Mouse (Mus musculus): ENCODE data around the gene Prdx6.

Prdx6 gene

DNA sequence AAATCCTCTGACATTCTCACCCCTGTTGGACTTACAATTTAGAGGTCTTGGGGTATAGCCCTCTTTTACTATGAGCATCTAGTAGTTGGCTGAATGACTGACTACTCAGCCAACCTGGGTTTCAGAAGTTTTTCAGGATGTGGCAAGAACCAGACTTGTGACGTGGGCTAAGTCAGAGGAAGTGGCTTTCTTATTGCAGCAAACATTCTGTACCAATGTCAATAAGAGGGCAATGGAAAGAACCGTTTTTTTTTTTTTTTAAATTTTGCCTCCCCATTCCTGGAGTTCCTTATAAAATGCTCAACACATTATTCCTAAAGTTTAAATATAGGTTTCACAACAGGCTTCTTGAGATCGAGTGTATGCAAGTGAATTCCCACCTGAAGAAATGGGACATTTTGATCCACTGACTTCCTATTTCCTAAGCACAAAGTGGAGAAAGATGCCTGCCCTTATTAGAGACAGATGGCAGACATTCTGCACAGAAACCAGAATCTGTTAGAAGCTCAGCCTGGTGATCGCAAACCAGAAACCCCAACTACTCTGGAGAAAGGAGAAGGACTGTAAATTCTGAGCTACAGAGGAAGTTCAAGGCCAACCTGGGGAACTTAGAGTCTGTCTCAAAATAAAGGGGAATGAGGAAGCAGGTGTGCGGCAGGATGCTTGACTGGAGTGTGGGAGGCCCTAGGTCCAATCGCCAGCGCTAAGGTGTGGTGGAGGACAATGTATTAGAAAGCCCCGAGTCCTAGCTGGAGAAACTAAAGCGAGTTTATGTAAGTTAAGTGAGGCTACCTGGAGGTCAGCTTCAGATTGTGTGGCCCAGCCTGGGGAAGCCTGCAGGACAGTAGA lies 622 bp upstream of the Prdx6 start:
- CTCF ChIA-PET: interaction anchor here (0.7 kb wide), 1 partner anchor 923 kb away, joined by 3 read pairs; no protein-coding TSS in a partner anchor

GRCm38 (mm10) chr1:161250031-161250603 lies 902 bp downstream of the Prdx6 start:
- CTCF ChIA-PET: no interaction called here

- CTCF ChIA-PET: no interaction called here
Measured at GRCm38 (mm10) chr1:161249442-161249841, 1.6 kb downstream of the Prdx6 start.

GRCm38 (mm10) chr1:161248685-161249084 lies 2.3 kb downstream of the Prdx6 start:
- CTCF ChIA-PET: no interaction called here

DNA sequence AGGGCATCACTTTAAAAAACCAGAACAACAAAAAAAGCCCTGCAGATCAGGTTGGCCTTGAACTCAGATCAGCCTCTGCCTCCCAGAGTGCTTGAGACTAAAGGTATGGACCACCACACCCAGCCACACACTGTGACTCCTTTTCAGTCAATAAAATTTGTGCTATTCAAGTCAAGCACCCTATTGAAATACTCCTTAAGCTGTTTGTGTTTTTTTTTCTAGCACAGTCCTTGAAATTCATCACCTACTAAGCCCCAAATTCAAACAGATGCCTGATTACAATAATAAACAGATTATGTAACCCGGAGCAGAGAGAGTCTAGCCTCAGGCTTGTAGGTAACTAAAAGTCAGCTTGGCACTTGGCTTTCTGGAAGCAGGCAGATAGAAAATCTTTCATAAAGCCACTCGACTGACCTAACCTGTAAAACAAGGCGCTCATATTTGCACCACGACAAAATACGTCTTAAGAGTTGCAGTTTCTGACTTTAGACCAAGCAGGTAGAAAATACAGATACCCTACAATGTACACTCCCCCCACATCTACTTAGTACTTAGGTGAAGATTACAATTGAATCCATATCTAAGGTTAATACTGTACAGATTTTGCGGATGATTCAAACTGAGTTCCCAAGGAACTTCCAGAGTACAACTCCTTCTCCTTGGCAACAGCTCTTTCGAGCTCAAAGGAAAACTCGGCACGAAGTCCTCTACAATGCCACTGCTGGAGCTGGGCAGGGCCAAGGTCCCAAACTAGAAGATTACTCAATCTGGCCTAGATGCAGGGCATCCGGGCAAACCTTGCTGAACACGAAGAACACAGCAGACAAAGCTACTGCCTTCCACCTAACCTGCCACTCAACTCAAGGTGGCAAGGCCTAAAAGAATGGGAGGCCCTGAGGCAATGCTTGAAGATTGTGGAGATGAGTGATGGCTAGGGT lies 3.1 kb downstream of the Prdx6 start:
- CTCF ChIA-PET: no interaction called here

DNA sequence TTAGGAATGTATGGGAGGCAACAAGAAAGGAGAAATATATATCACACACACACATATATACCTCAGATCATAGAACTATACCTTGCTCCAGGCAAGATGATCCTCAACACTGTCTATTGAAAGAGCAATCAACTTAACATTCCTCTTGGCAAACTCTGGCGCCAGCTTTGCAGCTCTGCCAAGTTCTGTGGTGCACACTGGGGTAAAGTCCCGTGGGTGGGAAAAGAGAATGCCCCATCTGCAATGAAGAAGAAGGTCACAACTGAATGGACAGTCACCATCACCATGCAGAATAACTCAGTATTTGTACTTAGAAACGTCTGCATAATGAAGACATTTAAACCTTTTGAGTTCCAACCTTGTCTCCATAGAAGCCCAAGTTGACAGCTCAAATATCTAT lies 3.8 kb downstream of the Prdx6 start:
- CTCF ChIA-PET: no interaction called here

- CTCF ChIA-PET: no interaction called here
Measured at GRCm38 (mm10) chr1:161237750-161238149, 13.3 kb downstream of the Prdx6 start.

GRCm38 (mm10) chr1:161237339-161237738 lies 13.7 kb downstream of the Prdx6 start:
- CTCF ChIA-PET: no interaction called here

DNA sequence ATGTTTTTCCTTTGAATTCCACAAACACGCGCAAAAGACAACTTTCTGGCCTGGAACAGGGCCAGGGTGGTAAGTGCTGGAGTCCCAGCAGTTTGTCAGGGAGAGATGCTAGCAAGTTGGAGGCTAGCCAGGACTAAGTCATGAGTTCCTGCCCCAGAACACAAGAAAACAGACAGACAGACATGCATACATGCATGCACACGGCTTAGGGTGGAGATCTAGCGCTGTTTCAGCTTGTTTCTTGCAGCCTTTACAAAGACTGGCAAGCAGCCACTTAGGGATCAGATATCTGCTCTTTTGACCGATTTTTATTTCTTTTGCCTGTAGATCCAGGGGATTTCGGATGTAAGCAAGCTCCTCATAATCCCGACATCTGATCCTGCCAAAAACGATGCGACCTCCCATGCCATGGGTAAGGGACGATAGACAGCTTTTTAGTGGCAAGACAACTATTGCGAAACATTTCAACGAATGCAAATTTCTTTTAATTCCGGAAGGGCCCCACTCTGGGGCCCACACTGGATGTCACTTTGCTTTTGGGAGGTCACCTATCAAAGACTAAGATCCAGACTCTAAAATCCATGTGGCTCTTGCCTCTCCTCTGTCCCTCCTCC lies 17.7 kb downstream of the Prdx6 start:
- CTCF ChIA-PET: interaction anchor here (0.5 kb wide), 1 partner anchor 995 kb away, joined by 6 read pairs; no protein-coding TSS in a partner anchor

DNA sequence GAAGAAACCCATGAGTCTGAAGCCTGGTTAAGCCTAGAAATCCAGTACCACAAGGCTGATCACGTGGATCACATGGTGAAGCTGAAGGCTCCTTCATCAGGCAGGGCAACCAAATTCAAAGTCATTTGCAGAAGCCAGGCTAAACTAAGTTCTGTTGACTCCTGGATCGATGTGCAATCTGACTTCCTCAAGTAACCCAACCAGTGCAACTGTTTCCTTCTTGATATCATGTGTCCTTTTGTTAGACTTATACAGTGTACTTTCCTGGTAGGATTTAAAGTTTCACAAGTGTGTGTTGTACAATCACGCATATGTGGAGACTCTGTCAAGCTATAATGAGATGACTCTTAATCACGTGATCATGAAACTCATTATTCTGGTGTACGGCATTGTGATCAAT lies 18.8 kb downstream of the Prdx6 start:
- CTCF ChIA-PET: no interaction called here

- CTCF ChIA-PET: no interaction called here
Measured at GRCm38 (mm10) chr1:161224837-161225236, 26.2 kb downstream of the Prdx6 start.

DNA sequence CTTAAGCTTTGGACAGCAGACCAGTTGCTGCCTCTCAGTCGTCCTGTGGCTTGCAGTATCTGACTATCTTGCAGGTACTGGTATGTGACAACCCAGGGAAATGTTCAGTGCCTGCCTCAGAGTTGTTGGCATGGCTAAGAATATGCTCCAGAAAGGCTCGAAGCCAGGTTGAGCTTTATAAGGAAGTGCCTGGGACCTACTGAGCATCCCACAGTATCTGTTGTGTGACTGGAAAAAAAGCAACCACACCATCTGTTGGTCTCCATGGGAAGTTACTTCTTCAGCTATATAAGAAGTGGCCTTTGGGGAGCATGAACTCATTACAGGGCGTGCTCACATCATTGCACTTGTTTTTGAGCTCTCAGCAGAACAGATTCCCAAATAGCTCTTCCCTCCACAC lies 31.2 kb downstream of the Prdx6 start:
- CTCF ChIA-PET: interaction anchor here (0.5 kb wide), 1 partner anchor 606 kb away, joined by 4 read pairs; no protein-coding TSS in a partner anchor

DNA sequence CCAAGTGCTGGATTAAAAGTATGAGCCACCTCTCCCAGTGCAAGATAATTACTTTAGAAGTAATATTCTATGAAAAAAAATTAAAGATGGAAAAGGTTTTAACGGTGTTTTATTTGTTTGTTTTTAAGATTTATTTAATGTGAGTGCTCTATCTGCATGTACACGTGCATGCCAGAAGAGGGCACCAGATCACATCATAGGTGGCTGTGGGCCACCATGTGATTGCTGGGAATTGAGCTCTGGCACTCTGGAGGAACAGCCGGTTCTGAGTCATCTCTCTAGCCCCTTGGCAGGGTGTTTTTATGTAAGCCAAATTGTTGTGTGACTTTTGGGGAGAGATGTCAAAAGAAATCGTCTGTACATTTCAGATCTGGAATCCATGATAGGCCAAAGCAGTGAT lies 36.6 kb downstream of the Prdx6 start:
- CTCF ChIA-PET: interaction anchor here (0.8 kb wide), 1 partner anchor 73 kb away, joined by 3 read pairs; no protein-coding TSS in a partner anchor

- CTCF ChIA-PET: interaction anchor here (0.6 kb wide), 1 partner anchor 43 kb away, joined by 4 read pairs; no protein-coding TSS in a partner anchor
Measured at GRCm38 (mm10) chr1:161199856-161200255, 51.2 kb downstream of the Prdx6 start.

DNA sequence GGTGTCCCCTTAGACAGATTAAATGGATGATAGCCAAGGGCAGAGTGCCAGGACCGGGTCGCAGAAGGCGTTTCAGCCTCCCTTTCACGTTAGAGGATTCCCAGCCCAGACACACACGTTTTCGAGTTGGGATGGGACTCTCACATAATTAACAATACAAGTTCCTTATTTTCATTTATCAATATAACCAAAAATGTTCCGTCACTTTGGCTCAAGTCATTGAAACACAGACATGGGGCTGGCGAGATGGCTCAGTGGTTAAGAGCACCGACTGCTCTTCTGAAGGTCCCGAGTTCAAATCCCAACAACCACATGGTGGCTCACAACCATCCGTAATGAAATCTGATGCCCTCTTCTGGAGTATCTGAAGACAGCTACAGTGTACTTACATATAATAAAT lies 54.7 kb downstream of the Prdx6 start:
- CTCF ChIA-PET: interaction anchor here (0.6 kb wide), 1 partner anchor 676 kb away, joined by 3 read pairs; no protein-coding TSS in a partner anchor

- CTCF ChIA-PET: interaction anchor here (0.6 kb wide), 1 partner anchor 677 kb away, joined by 3 read pairs; no protein-coding TSS in a partner anchor
Measured at GRCm38 (mm10) chr1:161195541-161196351, 55.3 kb downstream of the Prdx6 start.

DNA sequence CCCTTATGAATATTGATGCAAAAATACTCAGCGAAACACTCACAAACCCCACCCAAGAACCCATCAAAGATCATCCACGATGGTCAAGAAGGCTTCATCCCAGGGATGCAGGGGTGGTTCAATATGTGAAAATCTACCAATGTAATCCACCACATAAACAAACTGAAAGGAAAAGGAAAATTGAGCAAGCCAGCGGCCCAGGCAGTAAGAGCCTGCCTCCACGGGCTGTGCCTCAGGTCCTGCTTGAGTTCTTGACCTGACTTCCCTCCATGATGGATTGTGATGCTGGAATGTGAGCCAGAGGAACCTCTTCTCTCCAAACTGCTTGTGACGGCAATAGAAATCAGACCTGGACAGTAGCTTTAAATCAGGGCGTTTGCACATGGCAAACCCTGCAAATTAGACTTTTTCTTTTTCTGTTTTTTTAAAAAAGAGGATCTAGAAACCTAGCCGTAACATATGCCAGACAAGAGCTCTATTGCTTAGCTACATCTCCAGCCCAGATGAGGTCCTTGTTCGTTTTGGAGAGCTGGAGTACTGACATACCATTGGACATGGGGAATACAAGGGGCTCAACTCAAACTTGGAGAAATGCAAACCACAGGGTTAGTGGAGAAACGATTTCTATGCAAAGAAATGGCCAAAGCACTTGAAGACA lies 60.6 kb downstream of the Prdx6 start:
- CTCF ChIA-PET: no interaction called here
